Mouse (Mus musculus): ENCODE data around the gene Ctla2a. TPM values are rescaled to one million over a fixed set of nuclear protein-coding genes. Genes with fewer than 3 reads are reported as not detected.
"Not testable (repeated sequence)": the region's sequence is repeated elsewhere in the genome, so short reads cannot be mapped to it uniquely, and the experiment has no call there.

Ctla2a gene
- 19.2 and 23.1 TPM in 2 replicates for polyA plus RNA-seq (2015; fragmentation: Nextera tagmentation; extraction: Ambion mirVana)

DNA sequence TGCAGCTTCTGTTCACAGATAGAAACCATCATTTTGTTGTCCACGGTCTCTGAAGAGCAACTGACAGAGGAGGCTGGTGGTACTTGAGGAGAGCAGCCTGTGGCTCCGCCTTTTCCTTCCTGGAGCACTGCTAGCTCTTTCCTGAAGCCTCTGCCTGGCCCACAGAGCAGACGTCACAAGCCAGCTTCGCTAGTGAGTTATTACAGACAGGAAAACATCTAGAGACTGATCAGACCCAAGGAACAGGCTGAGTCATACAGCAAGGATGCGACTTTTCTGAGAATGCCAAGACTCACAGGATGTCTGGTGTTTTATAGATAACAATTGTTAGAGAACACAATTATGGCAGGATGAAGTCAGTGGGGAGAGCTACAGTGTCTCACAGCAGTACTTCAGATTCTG is at the start of gene Ctla2a, which contains the start of gene Gm49391:
TSS of gene Ctla2a (minus strand) at position 126 of the 402 bp plus-strand sequence.
TSS of gene Gm49391 (minus strand) at position 72 of the 402 bp plus-strand sequence.
- Histone ChIP-seq H3K4me3 (no peak within 1 kb of the TSS), H3K9ac (no peak within 1 kb of the TSS), H3K4me2 (replicated peaks) (no peak within 1 kb of the TSS), H3K27me3 (no peaks in the 10 kb centered on the region), H3K36me3 (no peaks in the 10 kb centered on the region), H3K4me1 (no peaks in the 10 kb centered on the region), H3K9me3 (no peaks in the 10 kb centered on the region; the same call in 1 of the 2 replicates), H3K27ac (no peak within 1 kb of the TSS)
- 69% methylated on average over 5 of the region's 5 CpGs for WGBS
- no peak for ATAC-seq (ENCODE audit: low FRiP score, low read depth)

DNA sequence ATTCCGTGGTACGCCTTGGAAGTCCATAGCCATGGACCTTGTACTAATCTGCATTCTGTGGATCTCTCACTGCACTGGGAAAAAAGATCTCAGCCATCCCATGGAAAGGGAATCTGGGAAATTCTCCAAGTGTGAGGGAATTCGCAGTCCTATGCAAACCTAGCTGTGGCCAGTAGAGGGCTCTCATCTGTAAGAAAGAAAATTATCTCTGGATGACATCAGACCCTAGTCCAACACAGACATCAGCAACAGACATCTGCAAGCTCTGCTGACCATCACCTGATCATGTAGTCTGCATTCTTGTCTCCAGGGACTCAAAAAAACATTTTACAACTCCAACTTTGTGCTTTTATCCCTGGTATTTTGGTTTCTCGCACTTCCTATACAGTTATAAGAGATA is 35.9 kb upstream of the Ctla2a start:
- 72% methylated on average over 4 of the region's 4 CpGs for WGBS
- not testable (repeated sequence) for H3K4me3 ChIP-seq; H3K27ac ChIP-seq; H3K4me1 ChIP-seq; H3K36me3 ChIP-seq; H3K27me3 ChIP-seq; ATAC-seq (ENCODE audit: low FRiP score, low read depth); H3K9me3 ChIP-seq; H3K4me2 ChIP-seq (replicated peaks); H3K9ac ChIP-seq

DNA sequence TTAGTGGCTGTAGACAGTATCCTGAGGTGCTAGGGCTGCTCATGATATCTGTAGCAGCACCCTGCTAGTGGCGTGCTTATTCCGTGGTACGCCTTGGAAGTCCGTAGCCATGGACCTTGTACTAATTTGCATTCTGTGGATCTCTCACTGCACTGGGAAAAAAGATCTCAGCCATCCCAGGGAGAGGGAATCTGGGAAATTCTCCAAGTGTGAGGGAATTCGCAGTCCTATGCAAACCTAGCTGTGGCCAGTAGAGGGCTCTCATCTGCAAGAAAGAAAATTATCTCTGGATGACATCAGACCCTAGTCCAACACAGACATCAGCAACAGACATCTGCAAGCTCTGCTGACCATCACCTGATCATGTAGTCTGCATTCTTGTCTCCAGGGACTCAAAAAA is 27.6 kb upstream of the Ctla2a start:
- not testable (repeated sequence) for H3K4me3 ChIP-seq; H3K27ac ChIP-seq; H3K27me3 ChIP-seq; ATAC-seq (ENCODE audit: low FRiP score, low read depth); H3K4me2 ChIP-seq (replicated peaks); H3K9me3 ChIP-seq; H3K9ac ChIP-seq; H3K36me3 ChIP-seq; H3K4me1 ChIP-seq
- WGBS = 29% methylated on average over 5 of the region's 5 CpGs

DNA sequence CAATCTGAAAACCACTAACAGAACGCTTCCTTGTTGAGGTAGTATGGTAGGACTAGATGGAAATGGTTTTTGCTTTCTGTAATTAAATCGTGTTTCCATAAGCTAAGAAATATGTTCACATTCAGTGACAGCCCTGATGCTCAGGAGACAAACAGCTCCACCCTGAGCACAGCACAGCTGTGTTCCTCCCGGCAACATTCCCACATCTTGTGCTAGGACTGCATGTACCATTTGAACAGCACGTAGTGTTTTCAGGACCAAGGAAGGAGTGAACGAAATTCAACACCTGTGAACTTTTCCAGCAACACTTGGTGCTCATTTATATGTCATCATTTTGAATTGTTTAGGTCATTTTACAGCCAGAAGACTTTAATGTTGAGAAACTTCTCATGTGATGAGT is 25.3 kb upstream of the Ctla2a start:
- no peak overlapping the region for H3K4me2 ChIP-seq (replicated peaks)
- no peak for ATAC-seq (ENCODE audit: low FRiP score, low read depth)

DNA sequence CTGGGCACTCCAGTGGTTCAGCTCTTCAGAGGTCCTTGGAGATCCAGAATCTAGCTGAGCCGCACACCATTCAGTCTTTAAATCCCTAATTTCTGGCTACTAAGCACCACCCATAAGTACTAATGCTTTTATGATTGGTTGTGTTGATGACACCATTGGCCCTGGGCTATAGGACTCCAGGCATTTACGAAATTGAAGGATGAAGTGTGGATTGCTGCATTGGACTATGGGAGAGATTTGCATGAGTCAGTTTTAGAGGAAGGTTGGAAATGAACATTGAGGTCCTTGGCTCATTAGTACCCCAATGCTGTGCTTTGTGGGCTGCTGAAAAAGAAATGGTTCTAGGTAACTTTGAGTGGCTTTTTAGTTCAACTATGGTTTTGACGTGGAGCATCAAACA is 5.5 kb upstream of the Ctla2a start, which contains the start of gene Tpbpa:
TSS of gene Tpbpa (minus strand) at position 101 of the 400 bp plus-strand sequence.
- H3K27me3 ChIP-seq; ATAC-seq (ENCODE audit: low FRiP score, low read depth); H3K4me2 ChIP-seq (replicated peaks); H3K4me1 ChIP-seq; H3K27ac ChIP-seq; H3K36me3 ChIP-seq; H3K4me3 ChIP-seq; H3K9me3 ChIP-seq; H3K9ac ChIP-seq: not testable (repeated sequence)
- whole genome bisulfite sequencing = 74% methylated on average over 3 of the region's 3 CpGs

More for the DNA sequence above, 25.3 kb upstream of the Ctla2a start:
- H3K4me1 ChIP-seq = no peaks in the 10 kb centered on the region
- 63% methylated on average over 5 of the region's 5 CpGs for WGBS
- no peak overlapping the region for H3K27ac ChIP-seq
- H3K9me3 ChIP-seq = peaks cover 3% of the 10 kb centered on the region
- no peak overlapping the region for H3K9ac ChIP-seq
- H3K27me3 ChIP-seq = no peaks in the 10 kb centered on the region
- H3K36me3 ChIP-seq = no peaks in the 10 kb centered on the region
- no peak overlapping the region for H3K4me3 ChIP-seq

DNA sequence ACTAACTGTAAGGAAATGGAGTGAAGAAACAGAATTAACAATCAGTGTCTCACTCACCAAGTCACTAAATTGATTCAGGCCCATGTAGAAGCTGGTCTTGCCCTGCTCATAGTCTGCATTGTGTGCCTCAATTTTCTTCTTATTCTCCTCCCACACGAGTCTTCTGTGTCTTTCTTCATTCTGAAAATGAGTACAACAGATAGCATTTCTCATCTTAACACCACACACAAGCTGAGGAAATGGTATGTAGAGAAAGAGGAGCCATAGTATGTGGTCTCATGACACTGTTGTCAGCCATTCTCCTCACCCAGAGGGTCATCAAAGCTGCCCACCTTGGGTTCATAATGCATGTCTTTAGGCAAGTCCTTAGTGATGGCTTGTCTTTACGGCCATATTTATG is 935 bp downstream of the Ctla2a start, which contains the start of gene Gm49393:
TSS of gene Gm49393 (minus strand) at position 101 of the 400 bp plus-strand sequence.
- 68% methylated on average over 2 of the region's 2 CpGs for WGBS
- H3K4me3 ChIP-seq; H3K36me3 ChIP-seq; H3K4me1 ChIP-seq; ATAC-seq (ENCODE audit: low FRiP score, low read depth); H3K9ac ChIP-seq; H3K27me3 ChIP-seq; H3K27ac ChIP-seq; H3K4me2 ChIP-seq (replicated peaks); H3K9me3 ChIP-seq: not testable (repeated sequence)

DNA sequence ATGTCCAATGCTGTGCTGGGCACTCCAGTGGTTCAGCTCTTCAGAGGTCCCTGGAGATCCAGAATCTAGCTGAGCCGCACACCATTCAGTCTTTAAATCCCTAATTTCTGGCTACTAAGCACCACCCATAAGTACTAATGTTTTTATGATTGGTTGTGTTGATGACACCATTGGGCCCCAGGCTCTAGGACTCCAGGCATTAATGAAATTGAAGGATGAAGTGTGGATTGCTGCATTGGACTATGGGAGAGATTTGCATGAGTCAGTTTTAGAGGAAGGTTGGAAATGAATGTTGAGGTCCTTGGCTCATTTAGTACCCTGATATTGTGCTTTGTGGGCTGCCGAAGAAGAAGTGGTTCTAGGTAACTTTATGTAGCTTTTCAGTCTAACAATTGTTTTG is 31.6 kb downstream of the Ctla2a start, which contains the start of gene Tpbpb:
TSS of gene Tpbpb (minus strand) at position 101 of the 400 bp plus-strand sequence.
- not testable (repeated sequence) for H3K4me3 ChIP-seq; H3K36me3 ChIP-seq; H3K4me1 ChIP-seq; H3K27ac ChIP-seq; H3K4me2 ChIP-seq (replicated peaks); H3K27me3 ChIP-seq; H3K9ac ChIP-seq; H3K9me3 ChIP-seq; ATAC-seq (ENCODE audit: low FRiP score, low read depth)
- WGBS = 87% methylated on average over 2 of the region's 2 CpGs

DNA sequence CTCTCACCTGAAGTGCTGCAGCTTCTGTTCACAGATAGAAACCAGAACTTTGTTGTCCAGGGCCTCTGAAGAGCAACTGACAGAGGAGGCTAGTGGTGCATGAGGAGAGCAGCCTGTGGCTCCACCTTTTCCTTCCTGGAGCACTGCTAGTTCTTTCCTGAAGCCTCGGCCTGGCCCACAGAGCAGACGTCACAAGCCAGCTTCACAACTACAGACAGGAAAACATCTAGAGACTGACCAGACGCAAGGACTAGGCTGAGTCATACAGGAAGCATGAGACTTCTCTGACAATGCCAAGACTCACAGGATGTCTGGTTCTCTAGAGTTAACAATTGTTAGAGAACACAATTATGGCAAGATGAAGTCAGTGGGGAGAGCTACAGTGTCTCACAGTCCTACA is 39.1 kb downstream of the Ctla2a start, which contains the start of gene Ctla2b:
TSS of gene Ctla2b (minus strand) at position 120 of the 400 bp plus-strand sequence.
- Histone ChIP-seq H3K36me3 (no peaks in the 10 kb centered on the region), H3K9me3 (0 out of 2 replicates have a peak, but pooled peaks cover 2% of the 10 kb centered on the region), H3K4me2 (replicated peaks) (no peak within 1 kb of the TSS), H3K27me3 (no peaks in the 10 kb centered on the region), H3K27ac (no peak within 1 kb of the TSS), H3K9ac (no peak within 1 kb of the TSS), H3K4me1 (no peaks in the 10 kb centered on the region), H3K4me3 (no peak within 1 kb of the TSS)
- ATAC-seq (ENCODE audit: low FRiP score, low read depth) = no peak
- 76% methylated on average over 3 of the region's 3 CpGs for WGBS

DNA sequence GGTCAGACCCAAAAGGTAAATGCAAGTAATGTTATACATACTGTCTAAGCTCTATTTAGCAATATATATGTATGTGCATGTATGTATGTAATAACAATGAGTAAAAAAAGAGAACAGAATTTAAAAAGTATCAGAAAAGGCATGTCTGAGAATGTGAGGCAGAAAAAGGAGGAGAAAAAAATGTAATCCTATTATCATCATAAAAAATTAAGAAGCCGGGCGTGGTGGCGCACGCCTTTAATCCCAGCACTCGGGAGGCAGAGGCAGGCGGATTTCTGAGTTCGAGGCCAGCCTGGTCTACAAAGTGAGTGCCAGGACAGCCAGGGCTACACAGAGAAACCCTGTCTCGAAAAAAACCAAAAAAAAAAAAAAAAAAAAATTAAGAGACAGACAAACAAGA is 39.6 kb downstream of the Ctla2a start, which contains the start of gene Gm49392:
TSS of gene Gm49392 (minus strand) at position 101 of the 400 bp plus-strand sequence.
- not testable (repeated sequence) for H3K27me3 ChIP-seq; H3K4me2 ChIP-seq (replicated peaks); H3K36me3 ChIP-seq; H3K9ac ChIP-seq; H3K9me3 ChIP-seq; ATAC-seq (ENCODE audit: low FRiP score, low read depth); H3K4me3 ChIP-seq; H3K4me1 ChIP-seq; H3K27ac ChIP-seq
- WGBS = 85% methylated on average over 8 of the region's 8 CpGs

DNA sequence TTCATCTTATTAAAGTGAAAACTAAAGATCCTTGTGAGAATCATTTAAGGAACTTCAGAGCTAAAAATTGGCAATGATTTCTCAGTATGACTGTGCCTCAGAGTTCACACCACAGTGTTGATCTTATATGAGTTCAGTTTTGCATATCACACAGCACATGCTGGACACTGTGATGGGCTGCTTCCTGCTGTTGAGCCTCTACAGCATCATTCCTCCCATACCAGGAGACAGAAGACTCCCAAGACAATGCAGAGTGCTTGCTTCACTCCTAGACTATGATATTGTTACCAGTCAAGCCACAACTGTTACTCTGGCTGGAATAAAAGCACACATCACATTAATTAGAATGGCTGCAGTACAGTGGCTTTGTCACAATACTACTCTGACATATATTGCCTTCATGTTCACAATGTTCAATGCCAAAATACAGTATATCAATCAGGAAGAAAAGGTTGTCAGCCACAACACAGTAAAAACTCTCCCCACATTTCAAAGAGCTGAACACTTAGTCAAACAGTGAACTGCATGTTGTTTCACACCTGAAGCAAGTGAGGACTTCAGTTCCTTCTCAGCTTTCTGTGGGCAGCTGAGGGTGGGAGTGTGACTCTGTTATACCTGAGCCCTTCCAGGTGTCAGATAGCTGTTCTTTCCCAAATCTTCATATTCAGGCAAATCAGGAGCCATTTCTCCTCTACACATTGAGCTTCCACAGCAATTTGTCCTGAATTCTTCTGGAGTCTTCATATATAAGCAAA is 40.8 kb downstream of the Ctla2a start:
- Histone ChIP-seq H3K36me3 (no peaks in the 10 kb centered on the region), H3K9ac (no peak overlapping the region), H3K27ac (no peak overlapping the region), H3K9me3 (no peaks in the 10 kb centered on the region), H3K4me3 (no peak overlapping the region), H3K4me2 (replicated peaks) (no peak overlapping the region), H3K4me1 (no peaks in the 10 kb centered on the region), H3K27me3 (no peaks in the 10 kb centered on the region)
- no peak for ATAC-seq (ENCODE audit: low FRiP score, low read depth)

DNA sequence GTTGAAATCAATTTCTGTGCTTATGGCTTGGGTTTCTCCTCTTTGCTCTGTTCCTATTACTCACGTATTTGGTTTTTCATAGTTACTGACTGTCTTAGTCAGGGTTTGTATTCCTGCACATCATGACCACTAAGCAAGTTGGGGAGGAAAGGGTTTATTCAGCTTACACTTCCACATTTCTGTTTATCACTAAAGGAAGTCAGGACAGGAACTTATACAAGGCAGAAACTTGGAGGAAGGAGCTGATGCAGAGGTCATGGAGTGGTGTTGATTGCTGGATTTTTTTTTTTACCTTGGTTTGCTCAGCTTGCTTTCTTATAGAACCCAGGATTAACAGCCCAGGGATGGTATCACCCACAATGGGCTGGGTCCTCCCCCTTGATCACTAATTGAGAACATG is 44.1 kb downstream of the Ctla2a start:
- H3K4me1 ChIP-seq = no peaks in the 10 kb centered on the region
- 94% methylated on average over 1 of the region's 1 CpGs for WGBS
- no peaks in the 10 kb centered on the region for H3K36me3 ChIP-seq
- no peak overlapping the region for H3K9ac ChIP-seq
- H3K27ac ChIP-seq = no peak overlapping the region
- H3K4me3 ChIP-seq = no peak overlapping the region
- H3K9me3 ChIP-seq = no peaks in the 10 kb centered on the region
- ATAC-seq (ENCODE audit: low FRiP score, low read depth) = no peak
- no peaks in the 10 kb centered on the region for H3K27me3 ChIP-seq
- no peak overlapping the region for H3K4me2 ChIP-seq (replicated peaks)
